Mouse (Mus musculus) adipocyte (in vitro differentiated cells): Measurements from ENCODE around the gene Vti1b.
"Not testable (repeated sequence)": the region's sequence is repeated elsewhere in the genome, so short reads cannot be mapped to it uniquely, and the experiment has no call there.

Experiments used
- DNase-seq: peaks from one replicate; pipeline ENCODE4 v3.0.0-alpha.2; 2016; ENCODE audit warnings: low spot score

The Vti1b gene

DNA sequence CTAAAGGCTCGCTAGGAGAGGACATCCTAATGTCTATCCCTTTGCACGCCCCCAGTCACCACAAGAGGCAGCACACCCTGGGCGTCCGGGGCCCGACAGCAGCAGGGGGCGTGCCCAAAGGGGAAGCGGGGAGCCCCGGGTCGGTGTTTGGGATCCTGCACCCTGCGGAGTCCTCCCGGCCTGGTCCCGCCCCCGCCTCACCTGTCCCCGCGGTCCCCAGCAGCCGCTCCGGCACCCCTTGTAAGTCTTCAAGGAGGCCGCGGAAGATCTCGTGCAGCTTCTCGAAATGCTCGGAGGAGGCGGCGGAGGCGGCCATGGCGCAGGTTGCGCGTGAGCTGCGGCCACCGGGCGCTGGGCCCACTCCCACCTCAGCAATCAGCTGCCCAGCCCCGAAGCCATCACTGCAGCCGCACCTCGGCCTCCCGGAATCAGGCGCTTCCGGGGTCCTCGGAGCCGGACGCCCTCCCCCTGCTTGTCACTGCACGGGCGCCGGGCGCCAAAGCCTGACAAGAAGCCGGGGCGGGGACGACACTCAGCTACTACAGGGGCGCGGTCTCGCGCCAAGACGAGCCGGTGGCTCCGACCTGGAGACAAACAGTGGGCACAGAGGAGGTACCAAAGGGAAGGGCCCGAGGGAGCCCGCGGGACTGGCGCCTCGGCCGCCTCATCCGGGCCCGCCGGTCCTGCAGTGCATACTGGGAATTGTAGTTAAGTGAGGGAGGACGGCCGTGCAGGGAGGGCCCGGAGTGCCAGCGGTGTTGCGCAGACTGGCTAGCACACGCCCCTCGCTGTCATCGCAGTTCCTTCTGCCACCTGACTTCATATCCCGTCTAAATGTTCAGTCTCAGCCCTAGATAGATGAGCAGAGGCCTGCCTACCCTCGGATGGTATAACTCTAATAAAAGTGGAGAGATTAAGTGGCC, at the start of gene Vti1b:
TSS of gene Vti1b (minus strand) at position 649 of the 923 bp plus-strand sequence.
- DNase-seq: peak; percentile 89

DNA sequence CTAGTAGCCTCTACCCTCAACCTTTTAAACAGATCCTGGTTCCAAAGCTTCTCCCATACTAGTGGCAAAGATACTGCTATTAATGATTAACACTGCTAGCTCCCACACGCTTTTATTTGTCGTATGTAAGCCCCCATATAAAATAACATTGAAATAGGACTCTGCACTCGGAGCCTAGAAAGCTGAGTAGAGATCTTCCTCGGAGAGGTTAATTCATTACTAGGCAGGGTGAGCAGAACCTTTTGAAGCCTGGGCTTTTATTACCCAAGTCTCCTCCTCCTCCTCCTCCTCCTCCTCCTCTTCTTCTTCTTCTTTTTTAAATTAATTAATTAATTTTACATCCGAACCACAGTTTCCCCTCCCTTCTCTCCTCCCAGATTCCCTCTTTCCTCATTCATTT, 45.0 kb upstream of the Vti1b start:
- DNase-seq: no peak

- DNase-seq: no peak
Measured at GRCm38 (mm10) chr12:79211447-79211846, 39.0 kb upstream of the Vti1b start.

- peak; percentile 62 for DNase-seq
Measured at GRCm38 (mm10) chr12:79208703-79209464, 36.4 kb upstream of the Vti1b start, which contains the start of gene Rdh12. Gene Rdh12, plus strand, starts transcription at chr12:79208914.

- DNase-seq: no peak
Measured at GRCm38 (mm10) chr12:79201882-79202281, 29.4 kb upstream of the Vti1b start.

DNA sequence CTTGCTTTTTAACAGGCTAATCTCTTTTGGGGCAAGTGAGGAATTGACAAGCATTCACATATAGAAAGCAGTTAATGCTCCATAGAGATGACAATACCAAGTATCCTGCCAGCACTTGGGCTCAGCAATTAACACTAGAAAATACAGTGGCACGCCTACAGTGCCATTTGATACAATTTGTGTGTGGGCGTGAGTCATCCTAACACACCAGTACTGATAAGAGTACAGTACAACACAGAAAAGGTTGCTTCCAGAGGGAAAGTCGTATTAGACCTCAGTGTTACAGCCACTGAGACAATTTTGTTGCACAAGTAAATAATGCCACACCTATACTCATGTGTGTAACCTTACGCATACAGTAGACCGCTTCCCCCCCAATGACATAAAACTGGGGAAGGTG, 24.6 kb upstream of the Vti1b start:
- no peak for DNase-seq

DNA sequence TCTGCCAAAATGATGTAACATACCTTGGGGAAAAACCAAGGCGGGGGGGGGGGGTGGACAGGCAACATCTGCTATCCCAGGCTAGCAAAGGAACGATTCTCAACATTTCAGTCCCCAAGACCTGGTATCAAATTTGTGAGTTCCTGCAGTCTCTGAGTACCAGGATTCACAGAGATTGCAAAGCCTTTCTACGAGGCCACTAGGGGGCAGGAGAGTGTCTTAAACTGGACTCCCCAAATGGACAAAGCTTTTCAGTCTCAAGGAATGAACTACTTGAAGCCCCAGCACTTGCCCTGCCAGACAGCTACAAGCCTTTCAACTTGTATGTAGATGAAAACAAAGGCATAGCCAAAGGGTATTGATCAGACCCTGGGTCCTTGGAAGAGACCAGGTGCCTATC, 21.0 kb upstream of the Vti1b start:
- DNase-seq: peak; percentile 86

- no peak for DNase-seq
Measured at GRCm38 (mm10) chr12:79192193-79192592, 19.7 kb upstream of the Vti1b start, which contains the start of gene Rdh11. Gene Rdh11, minus strand, starts transcription at chr12:79192293.

GRCm38 (mm10) chr12:79191701-79192100, 19.2 kb upstream of the Vti1b start:
- peak; percentile 80 for DNase-seq

DNA sequence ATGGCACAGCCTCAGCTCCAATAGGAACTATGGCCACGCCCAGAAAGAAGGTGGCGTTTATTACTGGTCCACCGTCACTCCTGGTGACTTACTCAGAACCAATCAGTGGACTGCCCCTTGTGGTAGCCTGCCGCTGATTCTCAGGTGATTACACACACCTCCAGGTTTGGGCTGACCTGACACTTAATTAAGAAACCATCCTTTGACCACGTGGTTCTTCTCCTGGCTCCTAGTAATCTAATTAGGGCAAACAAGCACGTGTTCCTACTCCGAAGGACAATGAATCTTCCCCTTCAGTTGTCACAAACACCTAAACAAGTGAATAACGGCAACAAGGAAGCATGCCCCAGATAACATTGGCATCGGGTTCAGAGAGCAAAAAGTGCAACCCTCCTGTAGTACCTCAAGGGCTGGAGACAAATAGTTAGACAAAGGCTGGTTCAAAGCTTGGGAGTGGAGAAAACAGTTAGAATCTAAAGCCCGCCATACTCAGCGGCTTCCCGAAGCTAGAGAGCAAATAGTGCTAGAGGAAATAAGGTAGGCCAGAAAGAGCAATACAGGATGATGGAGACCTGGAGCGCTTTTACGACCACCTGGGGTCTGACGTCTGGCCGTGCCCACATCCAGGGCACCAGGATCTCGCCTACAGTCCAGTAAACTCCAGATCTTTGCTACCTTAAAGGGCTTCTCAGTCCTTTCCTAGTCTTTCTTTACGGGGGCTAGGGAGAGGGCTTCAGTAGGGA, 18.6 kb upstream of the Vti1b start:
- peak; percentile 71 for DNase-seq

GRCm38 (mm10) chr12:79185160-79185559, 12.7 kb upstream of the Vti1b start:
- DNase-seq: not testable (repeated sequence)

GRCm38 (mm10) chr12:79175998-79176397, 3.5 kb upstream of the Vti1b start:
- no peak for DNase-seq

DNA sequence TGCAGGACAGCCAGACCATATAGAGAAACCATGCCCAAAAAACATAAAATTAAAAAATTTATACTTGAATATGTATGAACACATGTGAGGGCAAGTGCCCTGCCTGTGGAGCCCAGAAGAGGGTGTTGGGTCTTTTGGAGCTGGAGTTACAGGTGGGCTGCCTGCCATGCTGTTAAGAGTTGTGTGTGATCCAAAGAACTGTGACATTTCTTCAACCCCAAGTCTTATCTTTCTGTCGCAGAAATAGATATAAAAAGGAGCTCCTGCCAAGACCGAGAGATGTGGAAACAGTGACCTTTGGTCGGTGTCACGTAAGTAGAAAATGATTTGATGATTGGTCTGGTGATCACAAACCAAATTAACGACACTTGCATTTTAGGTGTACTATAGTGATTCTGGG, 1.3 kb upstream of the Vti1b start:
- DNase-seq: peak; percentile 10

DNA sequence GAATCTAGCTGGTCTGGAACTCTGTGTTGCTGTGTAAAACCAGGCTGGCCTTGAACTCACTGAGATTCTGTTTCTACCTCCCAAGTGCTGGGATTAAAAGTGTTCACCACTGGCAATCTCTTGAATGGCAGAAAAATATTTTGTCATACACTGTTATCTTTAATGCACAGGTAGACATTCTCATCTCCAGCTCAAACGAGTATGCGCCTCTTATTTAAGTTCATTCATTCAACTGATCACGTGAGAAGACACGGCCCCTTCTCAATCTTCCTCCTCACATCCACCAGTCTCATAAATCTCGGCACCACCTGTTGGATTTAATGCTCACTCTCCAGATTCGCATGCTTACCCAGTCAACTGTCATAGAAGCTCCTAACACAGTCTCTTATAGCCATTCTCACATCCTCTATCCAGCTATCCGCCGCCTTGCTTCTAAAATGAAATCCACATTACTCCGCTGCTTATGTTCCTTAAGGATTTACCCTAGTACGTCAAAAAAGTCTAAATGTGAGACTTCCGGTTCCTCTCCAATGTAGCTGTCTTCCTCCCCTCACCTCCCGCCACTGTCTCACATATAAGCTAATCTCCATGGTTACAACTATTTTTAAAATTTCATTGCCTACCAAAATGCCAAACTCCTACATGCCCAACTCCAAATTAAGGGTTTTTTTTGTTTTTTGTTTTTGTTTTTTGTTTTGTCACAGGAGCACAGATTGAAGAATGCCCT, 1.0 kb downstream of the Vti1b start:
- DNase-seq: no peak

GRCm38 (mm10) chr12:79170421-79170820, 2.0 kb downstream of the Vti1b start:
- peak; percentile 51 for DNase-seq

DNA sequence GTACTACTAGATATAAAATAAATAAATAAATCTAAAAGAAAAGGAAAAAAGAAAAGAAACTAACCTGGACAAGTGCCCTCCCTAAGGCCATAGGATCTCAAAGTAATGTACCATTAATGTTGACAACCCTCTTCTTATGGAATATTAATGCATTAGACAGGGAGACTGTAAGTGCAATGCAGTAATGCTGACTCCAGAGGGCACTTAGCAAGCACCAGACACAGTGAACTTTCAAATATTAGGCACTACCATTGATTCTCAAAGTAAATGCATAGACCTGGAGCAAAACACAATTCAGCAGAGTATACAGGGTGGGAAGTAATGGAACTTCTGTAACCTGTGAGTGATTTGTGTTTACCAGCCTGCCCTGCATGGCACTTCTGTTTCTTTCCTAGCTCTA, 3.3 kb downstream of the Vti1b start:
- DNase-seq: peak; percentile 10

DNA sequence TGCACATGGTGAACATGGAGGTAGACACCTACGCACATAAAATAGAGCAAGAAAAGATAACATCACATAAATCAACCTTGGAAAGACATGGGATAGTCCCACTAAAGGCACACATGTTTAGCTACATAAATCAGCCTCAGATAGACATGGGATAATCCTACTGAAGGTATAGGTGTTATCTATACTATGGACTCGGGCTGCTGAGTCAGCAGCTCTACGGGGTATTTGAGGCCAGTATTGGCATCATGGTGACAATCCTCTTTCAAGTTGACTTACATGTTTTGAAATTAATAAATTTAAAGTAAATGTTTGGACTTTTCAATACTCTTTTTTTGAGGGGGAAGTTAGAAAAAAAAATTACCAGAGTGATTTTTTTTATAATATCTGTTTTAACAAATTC, 9.6 kb downstream of the Vti1b start:
- no peak for DNase-seq

DNA sequence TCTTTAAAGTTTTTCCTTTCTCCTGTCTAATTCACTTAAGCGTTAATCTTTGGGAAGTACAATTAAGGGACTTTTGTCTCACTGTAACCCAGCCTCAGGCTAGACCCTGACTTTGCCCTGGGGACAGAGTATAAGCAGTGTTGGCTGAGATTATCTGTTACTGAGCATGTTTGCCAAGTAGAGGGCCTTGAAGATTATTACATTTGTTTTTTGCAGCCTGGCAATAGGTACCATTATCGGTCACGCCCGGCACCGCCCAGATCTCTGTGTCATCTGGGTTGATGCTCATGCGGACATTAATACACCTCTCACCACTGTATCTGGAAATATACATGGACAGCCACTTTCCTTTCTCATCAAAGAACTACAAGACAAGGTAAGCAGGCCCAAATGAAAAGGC, 22.8 kb downstream of the Vti1b start:
- no peak for DNase-seq

DNA sequence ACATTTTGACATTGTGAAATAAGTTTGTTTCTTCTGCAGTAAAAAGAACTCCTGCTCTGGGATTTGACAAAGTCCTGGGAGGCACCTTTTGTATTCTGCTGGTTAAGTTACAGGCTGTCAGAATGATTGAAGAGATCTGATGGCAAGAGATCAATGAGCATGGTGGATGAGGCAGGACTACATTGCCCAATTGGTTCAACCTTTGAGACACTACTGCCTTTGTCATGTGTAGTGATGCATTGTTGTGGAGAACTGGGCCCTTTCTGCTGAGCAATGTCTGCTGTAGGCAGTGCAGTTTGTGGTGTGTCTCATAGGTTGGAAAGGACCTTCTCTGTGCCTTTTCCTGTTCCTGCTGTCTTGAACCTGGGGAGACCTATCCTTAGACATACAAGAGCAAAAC, 31.1 kb downstream of the Vti1b start:
- DNase-seq: peak; percentile 67

GRCm38 (mm10) chr12:79140811-79141210, 31.7 kb downstream of the Vti1b start:
- DNase-seq: no peak

DNA sequence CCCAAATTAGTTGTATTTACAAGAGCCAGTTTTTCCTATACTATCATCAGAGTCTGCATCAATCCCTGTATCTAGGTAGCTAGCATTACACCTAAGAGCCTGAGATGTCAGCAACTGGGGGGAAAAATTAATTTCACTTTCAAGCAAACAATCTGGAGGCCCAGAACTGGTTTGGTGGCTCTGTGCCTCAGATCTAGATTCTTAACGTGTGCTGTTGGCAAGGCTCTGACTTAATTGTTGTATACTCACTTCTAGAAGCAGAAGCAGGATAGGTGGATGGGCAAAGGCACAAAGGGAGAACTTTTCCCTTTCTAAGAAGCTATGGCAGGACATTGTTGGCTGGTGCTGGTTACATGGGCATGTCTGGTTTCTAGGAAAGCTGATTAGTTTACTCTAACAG, 33.0 kb downstream of the Vti1b start:
- DNase-seq: no peak

DNA sequence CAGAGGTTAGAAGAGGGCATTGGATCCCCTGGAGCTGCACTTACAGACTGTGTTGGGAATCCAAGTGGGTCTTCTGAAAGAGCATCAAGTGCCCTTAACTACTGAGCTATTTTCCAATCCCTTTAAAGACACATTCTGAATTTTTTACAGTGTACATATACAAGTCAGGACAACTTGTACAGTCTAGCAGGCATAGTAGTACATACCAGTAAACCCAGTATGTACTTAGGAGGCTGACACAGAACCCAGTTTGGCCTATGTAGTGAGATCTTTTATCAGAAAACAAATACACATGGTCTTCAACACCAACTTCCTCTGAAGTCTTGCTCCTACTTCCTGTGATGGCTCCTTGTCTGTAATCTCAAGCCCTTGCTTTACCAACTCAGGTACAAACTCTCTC, 33.5 kb downstream of the Vti1b start:
- DNase-seq: no peak
